Mouse (Mus musculus) kidney, postnatal 4 days (tissue): Measurements from ENCODE around the gene Dvl3.

Experiments used
- DNase-seq, 2 experiments: peaks; one replicate each; pipeline ENCODE4 v3.0.0; 2021; ENCODE audit warnings: mixed read lengths in 2 of 2

Gene Dvl3

DNA sequence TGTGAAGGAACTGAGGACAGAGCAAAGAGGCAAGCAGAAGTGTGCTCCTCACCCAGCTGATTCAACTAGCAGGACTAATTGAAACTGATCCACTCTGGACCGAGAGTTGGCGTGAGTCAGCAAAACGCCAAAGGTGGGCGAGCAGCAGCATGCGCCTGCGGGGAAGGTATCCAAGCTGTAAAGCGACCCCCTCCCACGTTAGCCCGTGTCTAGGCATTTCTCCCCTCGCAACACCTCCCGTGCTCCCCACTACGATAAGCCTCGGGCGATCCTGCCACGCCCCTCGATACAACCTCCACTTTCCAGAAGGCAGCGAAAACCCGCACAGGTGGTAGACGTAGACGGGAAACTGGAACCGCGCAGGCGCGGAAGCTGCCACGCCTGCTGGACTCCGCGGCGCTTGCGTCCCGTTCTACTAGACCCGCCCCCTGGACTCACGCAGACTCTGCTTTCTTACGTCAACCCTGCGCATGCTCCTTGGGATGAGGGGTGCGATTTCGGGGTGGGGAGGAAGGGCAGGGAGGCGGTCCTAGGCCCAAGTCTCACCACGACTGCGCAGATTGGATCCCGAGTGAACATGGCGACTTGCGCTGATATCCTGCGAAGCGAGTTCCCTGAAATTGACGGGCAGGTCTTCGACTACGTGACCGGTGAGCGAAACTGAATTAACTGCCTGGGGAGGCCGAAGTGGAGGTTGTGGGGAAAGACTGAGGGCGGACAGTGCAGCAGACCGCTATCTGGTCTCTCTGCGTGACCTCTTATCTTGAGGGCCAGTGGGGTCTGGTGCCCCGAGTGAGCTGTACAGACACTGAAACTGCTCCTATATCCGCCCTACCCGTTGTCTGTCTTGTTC is 31.5 kb downstream of the Dvl3 start, which contains the start of gene Abcf3:
TSS of gene Abcf3 (plus strand) at position 482 of the 853 bp plus-strand sequence.
- peak; percentile 97 to 98 for DNase-seq

DNA sequence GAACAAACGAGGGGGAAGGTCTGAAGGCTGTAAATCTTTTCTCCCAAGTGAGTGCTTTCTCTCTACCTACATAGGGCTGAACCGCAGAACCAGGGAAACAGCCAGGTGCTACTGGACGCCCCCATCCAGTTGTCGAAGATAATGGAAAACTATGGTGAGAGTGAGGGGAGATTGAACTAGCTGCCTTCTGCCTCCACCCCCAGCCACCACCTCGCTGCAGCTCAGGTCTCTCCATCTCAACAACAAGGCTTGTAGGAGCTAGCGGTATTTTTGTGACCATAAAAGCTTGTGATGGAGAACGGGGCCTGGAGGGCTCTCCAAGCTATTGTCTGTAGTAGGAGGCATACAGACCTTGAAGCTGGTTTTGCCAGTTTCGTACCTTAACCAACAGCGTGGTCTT is 32.4 kb downstream of the Dvl3 start:
- no peak for DNase-seq

DNA sequence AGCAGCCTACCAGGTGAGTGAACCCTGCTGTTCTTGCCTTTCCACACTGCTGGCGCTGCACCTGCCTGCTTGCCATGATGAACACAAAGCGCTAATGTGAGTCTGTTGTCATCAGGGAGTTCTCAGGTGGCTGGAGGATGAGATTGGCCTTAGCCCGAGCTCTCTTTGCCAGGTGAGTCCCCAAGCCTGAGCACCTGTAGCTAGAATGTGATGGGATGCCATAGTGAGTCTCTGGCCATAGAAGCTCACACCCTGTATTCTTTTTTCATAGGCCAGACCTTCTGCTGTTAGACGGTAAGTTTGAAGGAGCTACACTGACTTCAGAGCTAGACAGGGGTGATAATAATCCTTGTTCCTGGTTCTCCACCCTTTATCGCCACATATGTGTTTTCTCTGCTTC is 34.9 kb downstream of the Dvl3 start:
- no peak for DNase-seq

DNA sequence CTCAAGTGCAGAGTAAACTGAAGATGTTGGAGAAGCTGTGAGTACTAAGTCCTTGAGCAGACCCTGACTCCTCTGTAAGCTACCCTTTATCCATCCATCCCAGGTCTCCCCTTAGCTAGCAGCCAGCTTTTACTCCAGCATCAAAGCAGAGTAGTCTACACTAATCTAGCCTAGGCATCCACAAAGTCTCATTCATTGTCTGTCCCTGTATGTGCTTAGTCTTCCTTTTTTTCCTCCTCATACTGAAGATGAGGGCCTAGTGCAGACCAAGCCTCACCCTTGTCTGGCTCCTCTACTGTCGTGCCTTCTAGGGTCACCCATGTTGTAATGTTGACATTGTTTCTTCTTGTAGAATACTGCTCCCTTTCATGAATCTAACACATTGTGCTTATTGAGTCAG is 35.8 kb downstream of the Dvl3 start:
- DNase-seq: no peak

DNA sequence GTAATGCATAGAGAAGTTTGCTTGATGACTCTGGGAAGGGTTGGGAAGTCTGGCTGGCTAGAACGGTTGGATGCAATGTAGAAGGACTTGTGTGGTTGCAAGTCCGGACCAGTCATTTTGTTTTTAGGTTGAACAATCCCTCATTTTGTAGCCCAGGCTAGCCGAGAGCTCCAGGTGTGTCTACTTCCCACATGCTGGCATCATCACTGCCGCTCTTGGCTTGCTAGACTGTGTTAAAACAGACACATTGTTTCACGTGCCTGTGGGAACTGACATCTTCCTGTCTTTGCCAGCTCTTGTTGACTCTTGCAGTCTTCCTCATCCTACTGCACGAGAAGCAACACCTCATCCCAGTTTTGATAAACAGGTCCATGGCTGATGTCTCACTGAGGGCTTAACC is 38.2 kb downstream of the Dvl3 start:
- no peak for DNase-seq

DNA sequence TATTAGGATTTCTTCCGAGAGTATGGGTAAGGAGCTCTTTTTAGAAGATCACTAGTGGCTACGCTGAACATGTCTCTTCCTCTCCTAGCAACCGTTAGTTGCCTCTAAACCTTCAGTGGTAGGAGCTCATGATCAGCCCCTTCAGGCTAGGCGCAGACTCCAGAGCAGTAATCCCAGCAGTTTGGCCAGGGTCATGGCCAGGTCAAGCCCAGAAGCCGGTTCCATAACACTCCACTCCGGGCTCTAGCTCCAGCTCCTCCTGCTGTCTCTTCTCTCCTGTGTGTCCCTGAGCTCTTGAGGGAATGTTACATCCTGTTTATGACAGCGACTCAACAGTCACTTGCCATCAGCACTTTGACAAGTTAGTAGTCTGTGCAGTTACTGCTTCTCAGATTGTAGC is 40.6 kb downstream of the Dvl3 start:
- no peak for DNase-seq

DNA sequence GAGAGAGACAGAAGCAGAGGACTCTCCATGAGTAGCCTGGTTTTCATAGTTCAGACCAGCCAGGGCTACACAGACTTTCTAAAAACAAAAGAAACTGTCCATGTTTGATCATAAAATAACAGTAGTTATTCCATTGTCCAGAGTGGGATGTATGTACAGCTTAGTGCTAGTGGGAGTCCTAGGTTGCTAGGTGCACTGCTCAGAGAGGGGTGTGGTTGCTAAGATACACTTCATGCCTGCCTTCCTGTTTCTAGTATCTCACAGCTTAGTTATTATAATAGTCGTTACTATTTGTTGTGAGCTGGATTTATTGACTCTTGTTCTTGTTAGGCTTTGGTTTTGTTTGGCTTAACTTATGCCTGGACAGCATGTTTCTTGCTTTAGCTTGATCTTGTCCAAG is 48.3 kb downstream of the Dvl3 start:
- DNase-seq: no peak
